Mouse (Mus musculus) heart, embryonic 14.5 days (tissue): ENCODE data around the gene Nin. TPM values are rescaled to one million over a fixed set of nuclear protein-coding genes. Genes with fewer than 3 reads are reported as not detected.

ENCODE experiments used
- ATAC-seq: fragments of 200-750 bp; cut with Nextera tagmentation; 2 replicates; pipeline ENCODE4 v1.8.0; 2017; ENCODE audit warnings: low read depth, moderate TSS enrichment; ENCODE audit not compliant: insufficient number of reproducible peaks, insufficient read depth, low FRiP score
- H3K27ac ChIP-seq, 2 experiments: fragments of 200-500 bp in 1 of 2; fragments of 300-500 bp in 1 of 2; sonication (generic) in 1 of 2; replicated peaks in 1 of 2; 2 replicates each; pipeline ENCODE4 v1.5.1; 2012 to 2014; ENCODE audit warnings: low read depth in 2 of 2, low read length in 2 of 2, control low read depth in 1 of 2, mild to moderate bottlenecking in 1 of 2, mixed read lengths in 1 of 2; ENCODE audit not compliant: control insufficient read depth in 1 of 2, insufficient read depth in 1 of 2
- H3K27me3 ChIP-seq: fragments of 300-500 bp; sonication (generic); 2 replicates; pipeline ENCODE4 v1.6.1; 2014; ENCODE audit warnings: mild to moderate bottlenecking, low read length, control low read depth; ENCODE audit not compliant: control insufficient read depth, insufficient read depth
- H3K36me3 ChIP-seq: fragments of 300-500 bp; sonication (generic); 2 replicates; pipeline ENCODE4 v1.6.1; 2014; ENCODE audit warnings: mild to moderate bottlenecking, control low read depth, low read length, mixed read lengths; ENCODE audit not compliant: control insufficient read depth, insufficient read depth
- H3K4me1 ChIP-seq, 2 experiments: fragments of 200-500 bp in 1 of 2; fragments of 300-500 bp in 1 of 2; sonication (generic) in 1 of 2; 2 replicates each; pipeline ENCODE4 v1.6.1; 2012 to 2014; ENCODE audit warnings: low read length in 2 of 2, control low read depth in 1 of 2, mixed read lengths in 1 of 2; ENCODE audit not compliant: control insufficient read depth in 2 of 2, insufficient read depth in 2 of 2
- H3K4me2 ChIP-seq: fragments of 300-500 bp; sonication (generic); 2 replicates; pipeline ENCODE4 v1.6.1; 2014; ENCODE audit warnings: mild to moderate bottlenecking, low read length
- H3K4me3 ChIP-seq, 2 experiments: fragments of 200-500 bp in 1 of 2; fragments of 300-500 bp in 1 of 2; sonication (generic) in 1 of 2; 2 replicates each; pipeline ENCODE4 v1.5.1; 2012 to 2014; ENCODE audit warnings: low read length in 2 of 2, mild to moderate bottlenecking in 2 of 2, control low read depth in 1 of 2, low read depth in 1 of 2, moderate library complexity in 1 of 2; ENCODE audit not compliant: control insufficient read depth in 1 of 2, insufficient read depth in 1 of 2
- H3K9ac ChIP-seq: fragments of 300-500 bp; sonication (generic); 2 replicates; pipeline ENCODE4 v1.6.1; 2014; ENCODE audit warnings: mild to moderate bottlenecking, low read length
- H3K9me3 ChIP-seq: fragments of 300-500 bp; sonication (generic); 2 replicates; pipeline ENCODE4 v1.6.1; 2016; ENCODE audit warnings: low read length, control low read depth; ENCODE audit not compliant: control insufficient read depth
- WGBS: fragments of 180-500 bp; shearing (Covaris S2); extraction: QIAGEN DNeasy Blood & Tissue Kit; methylation state at CpG from one replicate; pipeline ENCODE4 v1.1.7; 2014; 5-methylcytosine and 5-hydroxymethylcytosine counted together
- polyA plus RNA-seq: library from polyadenylated mRNA; unstranded; fragments of >200 nt; fragmentation: Nextera tagmentation; extraction: Ambion mirVana; gene quantifications from 2 replicates; pipeline ENCODE4 v1.2.1, GENCODE M21; 2014

Gene Nin
- polyA plus RNA-seq, 1 experiment from 2014 or later, result 10.8 TPM

- Histone ChIP-seq H3K9me3 (no peaks in the 10 kb centered on the region), H3K27me3 (no peaks in the 10 kb centered on the region), H3K36me3 (no peaks in the 10 kb centered on the region), H3K4me1 (peaks cover 5 to 29% of the 10 kb centered on the region in 2 experiments), H3K4me2 (no peak overlapping the region), H3K27ac (no peak overlapping the region), H3K4me3 (no peak overlapping the region), H3K9ac (no peak overlapping the region)
- no peak for ATAC-seq
- WGBS, result 57% methylated on average over 2 of the region's 2 CpGs
These were observed 5.4 kb downstream of the Nin start for GRCm38 (mm10) chr12:70108104-70108503.

- Histone ChIP-seq H3K9me3 (no peaks in the 10 kb centered on the region), H3K4me3 (no peak overlapping the region), H3K27me3 (no peaks in the 10 kb centered on the region), H3K9ac (no peak overlapping the region), H3K4me2 (no peak overlapping the region), H3K4me1 (peaks cover 5 to 32% of the 10 kb centered on the region in 2 experiments), H3K27ac (no peak overlapping the region), H3K36me3 (peaks cover 10% of the 10 kb centered on the region; the same call in 1 of the 2 replicates)
- 73% methylated on average over 9 of the region's 9 CpGs for WGBS
- no peak for ATAC-seq
These were observed 7.0 kb downstream of the Nin start for GRCm38 (mm10) chr12:70106508-70106907.

- H3K27ac ChIP-seq, result no peak overlapping the region
- H3K27me3 ChIP-seq, result no peaks in the 10 kb centered on the region
- H3K4me1 ChIP-seq, result peaks cover 5 to 32% of the 10 kb centered on the region in 2 experiments
- H3K9me3 ChIP-seq, result no peaks in the 10 kb centered on the region
- no peak overlapping the region for H3K4me2 ChIP-seq
- H3K9ac ChIP-seq, result no peak overlapping the region
- H3K4me3 ChIP-seq, result no peak overlapping the region
- WGBS, result 52% methylated on average over 6 of the region's 6 CpGs
- no peak for ATAC-seq
- peaks cover 16% of the 10 kb centered on the region for H3K36me3 ChIP-seq
These were observed 7.6 kb downstream of the Nin start for GRCm38 (mm10) chr12:70105885-70106284.

GRCm38 (mm10) chr12:70104776-70105420 is 8.6 kb downstream of the Nin start:
- Histone ChIP-seq H3K36me3 (peaks cover 19% of the 10 kb centered on the region), H3K4me1 (peaks cover 2 to 25% of the 10 kb centered on the region in 2 experiments), H3K27me3 (no peaks in the 10 kb centered on the region), H3K9ac (no peak overlapping the region), H3K9me3 (no peaks in the 10 kb centered on the region), H3K4me2 (no peak overlapping the region), H3K27ac (no peak overlapping the region), H3K4me3 (no peak overlapping the region)
- WGBS, result 59% methylated on average over 5 of the region's 5 CpGs
- no peak for ATAC-seq

- no peak for ATAC-seq
- Histone ChIP-seq H3K27ac (no peak overlapping the region), H3K4me3 (no peak overlapping the region), H3K9me3 (no peaks in the 10 kb centered on the region), H3K4me2 (no peak overlapping the region), H3K9ac (no peak overlapping the region), H3K36me3 (peaks cover 19% of the 10 kb centered on the region), H3K4me1 (peaks cover 2 to 21% of the 10 kb centered on the region in 2 experiments), H3K27me3 (no peaks in the 10 kb centered on the region)
- 58% methylated on average over 4 of the region's 4 CpGs for WGBS
These were observed 9.3 kb downstream of the Nin start for GRCm38 (mm10) chr12:70104199-70104598.

GRCm38 (mm10) chr12:70103257-70103656 is 10.3 kb downstream of the Nin start:
- ATAC-seq, result no peak
- H3K27me3 ChIP-seq, result no peaks in the 10 kb centered on the region
- no peak overlapping the region for H3K9ac ChIP-seq
- H3K4me3 ChIP-seq, result no peak overlapping the region
- no peak overlapping the region for H3K4me2 ChIP-seq
- H3K36me3 ChIP-seq, result peaks cover 19% of the 10 kb centered on the region
- no peak overlapping the region for H3K27ac ChIP-seq
- WGBS, result 83% methylated on average over 4 of the region's 4 CpGs
- H3K9me3 ChIP-seq, result no peaks in the 10 kb centered on the region
- peaks cover 2 to 21% of the 10 kb centered on the region in 2 experiments for H3K4me1 ChIP-seq

- WGBS, result 78% methylated on average over 9 of the region's 9 CpGs
- Histone ChIP-seq H3K27ac (no peak overlapping the region), H3K36me3 (peaks cover 19% of the 10 kb centered on the region), H3K4me3 (no peak overlapping the region), H3K9me3 (no peaks in the 10 kb centered on the region), H3K9ac (no peak overlapping the region), H3K4me1 (peaks cover 4 to 29% of the 10 kb centered on the region in 2 experiments), H3K4me2 (no peak overlapping the region), H3K27me3 (no peaks in the 10 kb centered on the region)
- no peak for ATAC-seq
These were observed 11.1 kb downstream of the Nin start for GRCm38 (mm10) chr12:70102426-70102825.

GRCm38 (mm10) chr12:70101823-70102222 is 11.7 kb downstream of the Nin start:
- no peak for ATAC-seq
- Histone ChIP-seq H3K9me3 (no peaks in the 10 kb centered on the region), H3K4me3 (no peak overlapping the region), H3K27me3 (no peaks in the 10 kb centered on the region), H3K4me1 (peaks cover 4 to 29% of the 10 kb centered on the region in 2 experiments), H3K27ac (no peak overlapping the region), H3K36me3 (peaks cover 19% of the 10 kb centered on the region), H3K4me2 (no peak overlapping the region), H3K9ac (no peak overlapping the region)
- 72% methylated on average over 5 of the region's 5 CpGs for WGBS
